Mouse (Mus musculus) MEL (cell line): ENCODE results near the gene Sik3. TPM values are rescaled to one million over a fixed set of nuclear protein-coding genes. Genes with fewer than 3 reads are reported as not detected.

ENCODE experiments used
- DNase-seq: peaks from one replicate; pipeline ENCODE4 v3.0.0; 2011; ENCODE audit warnings: low read depth, low spot score
- H3K27ac ChIP-seq: 2 replicates; pipeline ENCODE4 v1.5.1; 2012; ENCODE audit warnings: low read depth, mild to moderate bottlenecking, control low read depth, low read length, moderate library complexity; ENCODE audit not compliant: control insufficient read depth
- H3K27me3 ChIP-seq, 2 experiments: fragments of 150-350 bp in 1 of 2; sonication (generic) in 1 of 2; 2 replicates each; pipeline ENCODE4 v1.6.1; 2012; ENCODE audit warnings: low read length in 2 of 2, mild to moderate bottlenecking in 2 of 2, improper control_type of control experiment in 1 of 2, moderate library complexity in 1 of 2; ENCODE audit not compliant: insufficient read depth in 2 of 2, control insufficient read depth in 1 of 2
- H3K36me3 ChIP-seq, 2 experiments: 2 replicates each; pipeline ENCODE4 v1.6.1; 2012 to 2014; ENCODE audit warnings: low read length in 2 of 2, improper control_type of control experiment in 1 of 2, inconsistent platforms in 1 of 2, mild to moderate bottlenecking in 1 of 2; ENCODE audit not compliant: insufficient read depth in 2 of 2, control insufficient read depth in 1 of 2
- H3K4me1 ChIP-seq, 2 experiments: fragments of 150-350 bp in 1 of 2; sonication (generic) in 1 of 2; 2 replicates each; pipeline ENCODE4 v1.6.1; 2012; ENCODE audit warnings: low read length in 2 of 2, improper control_type of control experiment in 1 of 2, mild to moderate bottlenecking in 1 of 2; ENCODE audit not compliant: insufficient read depth in 2 of 2, control insufficient read depth in 1 of 2
- H3K4me3 ChIP-seq, 2 experiments: fragments of 150-350 bp in 1 of 2; sonication (generic) in 1 of 2; 2 replicates each; pipeline ENCODE4 v1.5.1; 2012; ENCODE audit warnings: low read depth in 2 of 2, low read length in 2 of 2, mild to moderate bottlenecking in 2 of 2, moderate library complexity in 2 of 2, control low read depth in 1 of 2, improper control_type of control experiment in 1 of 2; ENCODE audit not compliant: control insufficient read depth in 1 of 2, insufficient read depth in 1 of 2
- H3K79me2 ChIP-seq: 2 replicates; pipeline ENCODE4 v1.6.1; 2012; ENCODE audit warnings: mild to moderate bottlenecking, low read length, moderate library complexity; ENCODE audit not compliant: control insufficient read depth, poor library complexity, insufficient read depth
- H3K9ac ChIP-seq: 2 replicates; pipeline ENCODE4 v1.6.1; 2012; ENCODE audit warnings: low read depth, mild to moderate bottlenecking, control low read depth, low read length, moderate library complexity; ENCODE audit not compliant: control insufficient read depth, poor library complexity, severe bottlenecking
- H3K9me3 ChIP-seq: fragments of 150-350 bp; sonication (generic); replicated peaks from 2 replicates; pipeline ENCODE4 v1.6.1; 2012; ENCODE audit warnings: mild to moderate bottlenecking, low read length, improper control_type of control experiment, moderate library complexity; ENCODE audit not compliant: insufficient read depth
- BHLHE40 ChIP-seq: IDR thresholded peaks from 2 replicates; pipeline ENCODE4 v1.6.1; 2012; ENCODE audit warnings: low read depth, mild to moderate bottlenecking, inconsistent platforms, low read length, improper control_type of control experiment, borderline replicate concordance
- CHD2 ChIP-seq: IDR thresholded peaks from 2 replicates; pipeline ENCODE4 v1.6.1; 2011; ENCODE audit warnings: low read length, improper control_type of control experiment
- E2F4 ChIP-seq: IDR thresholded peaks from 2 replicates; pipeline ENCODE4 v1.6.1; 2011; ENCODE audit warnings: low read depth, low read length, improper control_type of control experiment, borderline replicate concordance
- ELF1 ChIP-seq: IDR thresholded peaks from 2 replicates; pipeline ENCODE4 v1.6.1; 2014; ENCODE audit warnings: low read depth, mild to moderate bottlenecking, inconsistent platforms, low read length, improper control_type of control experiment, moderate library complexity
- EP300 ChIP-seq, 2 experiments: IDR thresholded peaks; 2 replicates each; pipeline ENCODE4 v1.6.1; 2011; ENCODE audit warnings: improper control_type of control experiment in 2 of 2, low read length in 2 of 2, low read depth in 1 of 2, mild to moderate bottlenecking in 1 of 2
- GABPA ChIP-seq: IDR thresholded peaks from 2 replicates; pipeline ENCODE4 v1.6.1; 2012; ENCODE audit warnings: low read depth, mild to moderate bottlenecking, inconsistent platforms, low read length, improper control_type of control experiment, moderate library complexity
- GATA1 ChIP-seq: IDR thresholded peaks from 2 replicates; pipeline ENCODE4 v1.6.1; 2011; ENCODE audit warnings: low read depth, low read length, improper control_type of control experiment
- KAT2A ChIP-seq: conservative IDR thresholded peaks from 2 replicates; pipeline ENCODE4 v1.6.1; 2012; ENCODE audit warnings: low read depth, low read length, improper control_type of control experiment, inconsistent platforms
- MAZ ChIP-seq: IDR thresholded peaks from 2 replicates; pipeline ENCODE4 v1.6.1; 2012; ENCODE audit warnings: low read depth, mild to moderate bottlenecking, inconsistent platforms, low read length, improper control_type of control experiment
- NELFE ChIP-seq: IDR thresholded peaks from 2 replicates; pipeline ENCODE4 v1.6.1; 2011; ENCODE audit warnings: low read depth, low read length, improper control_type of control experiment
- POLR2AphosphoS2 ChIP-seq: IDR thresholded peaks from 2 replicates; pipeline ENCODE4 v1.6.1; 2011; ENCODE audit warnings: low read length, improper control_type of control experiment
- POLR2AphosphoS5 ChIP-seq: IDR thresholded peaks from 2 replicates; pipeline ENCODE4 v1.6.1; 2012; ENCODE audit warnings: low read depth, borderline replicate concordance, mild to moderate bottlenecking, inconsistent platforms, low read length, moderate library complexity, mixed read lengths
- SIN3A ChIP-seq: IDR thresholded peaks from 2 replicates; pipeline ENCODE4 v1.6.1; 2012; ENCODE audit warnings: low read length, improper control_type of control experiment, inconsistent platforms
- SMC3 ChIP-seq: IDR thresholded peaks from 2 replicates; pipeline ENCODE4 v1.6.1; 2011; ENCODE audit warnings: low read depth, low read length, improper control_type of control experiment
- TBP ChIP-seq: IDR thresholded peaks from 2 replicates; pipeline ENCODE4 v1.8.0; 2011; ENCODE audit warnings: low read depth, low read length, improper control_type of control experiment
- TCF12 ChIP-seq: IDR thresholded peaks from 2 replicates; pipeline ENCODE4 v1.6.1; 2014; ENCODE audit warnings: low read depth, mild to moderate bottlenecking, inconsistent platforms, low read length, improper control_type of control experiment, moderate library complexity
- ZKSCAN1 ChIP-seq: IDR thresholded peaks from 2 replicates; pipeline ENCODE4 v1.6.1; 2012; ENCODE audit warnings: low read depth, mild to moderate bottlenecking, inconsistent platforms, low read length, improper control_type of control experiment, moderate library complexity
- ZNF384 ChIP-seq: IDR thresholded peaks from 2 replicates; pipeline ENCODE4 v1.6.1; 2012; ENCODE audit warnings: low read depth, mild to moderate bottlenecking, inconsistent platforms, low read length, improper control_type of control experiment
- polyA plus RNA-seq, 2 experiments: library from polyadenylated mRNA; stranded (reverse) in 1 of 2; unstranded in 1 of 2; fragments of >175 nt in 1 of 2; fragments of >200 nt in 1 of 2; gene quantifications; 2 replicates each; pipeline versions ENCODE4 v1.2.1 to v1.2.4; 2012; ENCODE audit warnings: low replicate concordance in 2 of 2, low read depth in 1 of 2; ENCODE audit not compliant: insufficient read length in 2 of 2, insufficient read depth in 1 of 2, missing spikeins in 1 of 2
- total RNA-seq: library from RNA; depleted of rRNA; stranded (reverse); fragments of 300-350 nt; gene quantifications from 2 replicates; pipeline ENCODE4 v1.2.3, GENCODE M21; 2012

Sik3 gene
- total and polyA plus RNA-seq, 3 experiments = 78.7 to 111 TPM; not detected in 1

DNA sequence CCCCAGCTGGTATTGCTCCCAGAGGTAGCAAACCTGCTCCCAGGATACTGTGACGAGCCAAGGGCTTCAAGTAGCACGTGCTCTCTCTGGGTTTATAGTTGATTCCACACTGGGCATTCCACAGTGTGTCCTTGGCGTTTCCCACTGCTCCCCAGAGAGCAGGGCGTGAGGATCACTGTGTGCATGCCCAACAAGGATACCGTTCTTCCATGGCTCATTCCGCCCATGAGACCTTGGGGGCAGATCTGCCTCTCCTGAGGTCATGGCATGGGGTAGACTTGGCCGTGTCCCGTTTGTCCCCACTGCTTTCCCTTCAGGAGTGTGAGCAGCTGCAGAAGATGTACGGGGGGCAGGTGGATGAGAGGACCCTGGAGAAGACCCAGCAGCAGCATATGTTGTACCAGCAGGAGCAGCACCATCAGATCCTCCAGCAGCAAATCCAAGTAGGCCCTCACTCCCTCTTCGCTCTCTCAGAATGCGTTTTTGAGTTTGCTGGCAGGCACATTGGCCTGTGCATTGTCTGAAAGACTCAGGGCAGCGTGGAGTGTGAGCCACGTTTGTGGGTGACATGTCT lies 195.9 kb downstream of the Sik3 start:
- Histone ChIP-seq H3K4me1 (peaks cover 28 to 37% of the 10 kb centered on the region in 2 experiments), H3K79me2 (no peaks in the 10 kb centered on the region), H3K27ac (no peak overlapping the region), H3K9ac (no peak overlapping the region), H3K36me3 (peaks cover 0 to 48% of the 10 kb centered on the region in 2 experiments; a peak in 3 of 4 replicates), H3K27me3 (no peaks in the 10 kb centered on the region), H3K4me3 (no peak overlapping the region), H3K9me3 (no peaks in the 10 kb centered on the region)
- TF ChIP-seq TBP (no peak), ZNF384 (no peak)
- no peak for DNase-seq

- no peak for DNase-seq
- no peak overlapping the region for H3K4me3 ChIP-seq
- no peaks in the 10 kb centered on the region for H3K9me3 ChIP-seq
- peaks cover 40 to 54% of the 10 kb centered on the region in 2 experiments for H3K4me1 ChIP-seq
- no peak overlapping the region for H3K27ac ChIP-seq
- TF ChIP-seq EP300 (IDR thresholded peaks at IDR 0.05; ENCODE audit: low read depth in 1 of 2, low read length in 2 of 2) (no peak), ELF1 (no peak), NELFE (no peak), MAZ (no peak), CHD2 (no peak), SIN3A (no peak), POLR2AphosphoS5 (no peak), BHLHE40 (no peak), TCF12 (no peak), KAT2A (no peak), GATA1 (no peak), E2F4 (no peak), SMC3 (no peak)
- H3K9ac ChIP-seq = no peak overlapping the region
- peaks cover 0 to 62% of the 10 kb centered on the region in 2 experiments; a peak in 3 of 4 replicates for H3K36me3 ChIP-seq
- H3K79me2 ChIP-seq = no peaks in the 10 kb centered on the region
- no peaks in the 10 kb centered on the region for H3K27me3 ChIP-seq
Measured at GRCm38 (mm10) chr9:46210473-46210872, 197.9 kb downstream of the Sik3 start.

GRCm38 (mm10) chr9:46214276-46214675 lies 201.7 kb downstream of the Sik3 start:
- DNase-seq = peak; percentile 50
- H3K79me2 ChIP-seq = no peaks in the 10 kb centered on the region
- H3K36me3 ChIP-seq = peaks cover 0 to 67% of the 10 kb centered on the region in 2 experiments; a peak in 3 of 4 replicates
- H3K27ac ChIP-seq = peak overlapping the region; percentile 99
- H3K4me1 ChIP-seq = peaks cover 42 to 62% of the 10 kb centered on the region in 2 experiments
- no peaks in the 10 kb centered on the region for H3K27me3 ChIP-seq
- TF ChIP-seq GATA1 (no peak), POLR2AphosphoS2 (no peak), GABPA (no peak), ZKSCAN1 (no peak)
- no peak overlapping the region; a peak in 1 of 4 replicates for H3K4me3 ChIP-seq
- no peaks in the 10 kb centered on the region for H3K9me3 ChIP-seq
- peak overlapping the region; percentile 60 for H3K9ac ChIP-seq
